Mouse (Mus musculus) forebrain, embryonic 10.5 days (tissue): Measurements from ENCODE around the gene Galnt7. TPM values are rescaled to one million over a fixed set of nuclear protein-coding genes. Genes with fewer than 3 reads are reported as not detected.

ENCODE experiments used
- DNase-seq: peaks from one replicate; pipeline ENCODE4 v3.0.0-alpha.2; 2017; ENCODE audit warnings: low spot score; ENCODE audit errors: extremely low spot score
- H3K27ac ChIP-seq: fragments of 300-500 bp; sonication (generic); 2 replicates; pipeline ENCODE4 v1.5.1; 2016; ENCODE audit warnings: mild to moderate bottlenecking
- H3K27me3 ChIP-seq: fragments of 300-500 bp; sonication (generic); 2 replicates; pipeline ENCODE4 v1.6.1; 2016; ENCODE audit warnings: mild to moderate bottlenecking; ENCODE audit not compliant: poor library complexity, severe bottlenecking
- H3K36me3 ChIP-seq: fragments of 300-500 bp; sonication (generic); replicated peaks from 2 replicates; pipeline ENCODE4 v1.6.1; 2016; ENCODE audit warnings: mild to moderate bottlenecking, moderate library complexity
- H3K4me1 ChIP-seq: fragments of 300-500 bp; sonication (generic); 2 replicates; pipeline ENCODE4 v1.6.1; 2016
- H3K4me3 ChIP-seq: fragments of 300-500 bp; sonication (generic); 2 replicates; pipeline ENCODE4 v1.5.1; 2016; ENCODE audit warnings: mild to moderate bottlenecking, moderate library complexity
- H3K9me3 ChIP-seq: fragments of 300-500 bp; sonication (generic); 2 replicates; pipeline ENCODE4 v1.6.1; 2016; ENCODE audit warnings: mild to moderate bottlenecking, moderate library complexity
- WGBS: fragments of 180-500 bp; shearing (Covaris S2); methylation state at CpG from one replicate; pipeline ENCODE4 v1.1.7; 2016; 5-methylcytosine and 5-hydroxymethylcytosine counted together
- polyA plus RNA-seq: library from polyadenylated mRNA; unstranded; fragments of >200 nt; fragmentation: Nextera tagmentation; extraction: Ambion mirVana; gene quantifications from 2 replicates; pipeline ENCODE4 v1.2.1, GENCODE M21; 2016

Gene Galnt7
- polyA plus RNA-seq, 1 experiment from 2014 or later: 25.9 TPM

DNA sequence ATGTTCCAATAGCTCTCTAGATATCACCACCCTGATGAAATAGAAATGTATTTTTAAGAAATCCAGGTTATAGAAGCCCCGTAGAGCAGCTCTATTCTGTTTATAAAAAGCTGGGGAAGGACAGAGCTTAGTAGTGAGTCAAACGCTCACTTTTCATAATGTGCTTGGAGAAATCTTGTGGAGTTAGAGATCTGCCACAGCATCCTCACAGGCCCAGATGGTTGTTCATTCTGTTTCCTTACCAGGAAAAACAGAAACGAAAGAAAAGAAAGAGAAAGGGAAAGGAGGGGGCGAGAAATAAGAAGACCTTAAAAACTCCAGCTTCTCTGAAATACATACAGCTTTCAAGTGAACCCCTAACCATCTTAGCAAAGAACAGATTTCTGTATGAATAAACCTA, 28.9 kb downstream of the Galnt7 start:
- Histone ChIP-seq H3K27ac (no peak overlapping the region), H3K36me3 (no peaks in the 10 kb centered on the region), H3K4me1 (peaks cover 19% of the 10 kb centered on the region), H3K9me3 (no peaks in the 10 kb centered on the region), H3K27me3 (no peaks in the 10 kb centered on the region), H3K4me3 (no peak overlapping the region)
- no peak for DNase-seq
- WGBS: 93% methylated on average over 4 of the region's 4 CpGs

DNA sequence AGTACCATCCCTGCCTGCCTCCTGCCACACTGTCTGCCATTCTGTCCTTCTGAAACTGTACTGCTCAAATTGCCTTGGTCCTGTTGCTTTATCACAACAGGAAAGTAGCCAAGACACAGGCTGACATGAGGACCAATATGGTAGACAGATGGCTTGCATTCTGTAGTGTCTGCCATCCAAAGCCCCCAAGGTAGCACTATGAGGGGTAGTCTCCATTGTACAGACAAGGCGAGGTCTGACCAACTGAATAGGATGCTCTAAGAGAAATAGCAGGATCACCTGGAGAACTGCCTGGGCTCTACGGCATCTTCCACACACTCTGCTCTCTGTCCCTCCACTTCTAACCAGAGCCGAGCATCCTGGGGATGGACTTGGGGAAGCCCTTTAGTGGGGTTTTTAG, 29.8 kb downstream of the Galnt7 start:
- H3K9me3 ChIP-seq: no peaks in the 10 kb centered on the region
- H3K4me3 ChIP-seq: no peak overlapping the region
- DNase-seq: no peak
- 92% methylated on average over 3 of the region's 3 CpGs for WGBS
- H3K4me1 ChIP-seq: peaks cover 19% of the 10 kb centered on the region
- no peak overlapping the region for H3K27ac ChIP-seq
- H3K27me3 ChIP-seq: no peaks in the 10 kb centered on the region
- no peaks in the 10 kb centered on the region for H3K36me3 ChIP-seq

DNA sequence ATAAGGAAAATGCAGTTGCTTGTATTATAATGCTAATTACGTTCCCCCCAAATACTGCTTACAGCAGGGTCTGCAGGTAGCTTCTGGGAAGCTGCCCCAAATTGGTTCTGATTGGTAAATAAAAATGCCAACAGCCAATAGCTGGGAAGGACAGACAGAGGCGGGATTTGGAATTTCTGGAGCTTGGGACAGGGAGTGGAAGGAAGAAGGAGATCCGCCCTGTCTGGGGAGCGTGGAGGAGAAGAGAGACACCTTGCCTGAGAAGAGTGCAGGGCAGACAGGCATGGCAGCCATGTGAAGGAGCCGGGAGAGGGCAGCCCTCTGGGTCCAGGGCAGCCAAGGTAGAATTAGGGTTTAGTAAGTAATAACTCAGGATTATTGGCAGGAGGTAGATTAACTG, 35.9 kb downstream of the Galnt7 start:
- WGBS: 46% methylated on average over 5 of the region's 5 CpGs
- Histone ChIP-seq H3K4me3 (no peak overlapping the region), H3K27ac (no peak overlapping the region), H3K36me3 (no peaks in the 10 kb centered on the region), H3K9me3 (no peaks in the 10 kb centered on the region), H3K4me1 (peaks cover 7% of the 10 kb centered on the region), H3K27me3 (no peaks in the 10 kb centered on the region)
- no peak for DNase-seq

DNA sequence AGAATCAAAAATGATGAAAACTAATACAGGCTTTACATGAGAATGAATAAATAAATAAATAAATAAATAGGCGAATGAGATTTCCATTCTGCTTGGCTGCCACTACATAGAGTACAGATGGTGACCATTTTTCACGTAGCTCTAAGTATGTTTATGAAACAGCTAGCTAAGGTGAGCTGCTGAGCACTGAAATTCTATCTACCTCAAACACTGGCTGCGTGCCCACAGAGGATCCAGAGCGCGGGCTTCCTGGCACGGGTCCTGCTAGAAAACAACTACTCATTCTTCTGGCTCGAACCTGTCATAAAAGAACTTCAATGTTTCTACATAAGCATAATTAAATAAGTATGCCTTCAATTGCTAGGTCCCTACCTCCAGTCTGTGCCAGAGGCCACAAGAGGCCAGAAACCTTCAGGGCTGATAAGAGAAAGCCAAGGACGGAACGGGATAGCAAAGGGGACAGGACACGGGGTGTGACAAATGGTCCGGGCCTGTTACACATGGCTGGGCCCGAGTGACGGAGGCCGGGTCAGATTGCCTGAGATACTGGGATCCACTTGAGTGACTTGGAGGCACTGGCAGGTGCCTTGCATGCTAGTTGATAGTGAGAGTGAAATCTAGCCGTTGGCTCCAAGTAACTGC, 37.7 kb downstream of the Galnt7 start:
- Histone ChIP-seq H3K36me3 (no peaks in the 10 kb centered on the region), H3K9me3 (no peaks in the 10 kb centered on the region), H3K4me3 (no peak overlapping the region), H3K27me3 (no peaks in the 10 kb centered on the region), H3K4me1 (peaks cover 21% of the 10 kb centered on the region), H3K27ac (no peak overlapping the region)
- DNase-seq: no peak
- WGBS: 90% methylated on average over 15 of the region's 15 CpGs

DNA sequence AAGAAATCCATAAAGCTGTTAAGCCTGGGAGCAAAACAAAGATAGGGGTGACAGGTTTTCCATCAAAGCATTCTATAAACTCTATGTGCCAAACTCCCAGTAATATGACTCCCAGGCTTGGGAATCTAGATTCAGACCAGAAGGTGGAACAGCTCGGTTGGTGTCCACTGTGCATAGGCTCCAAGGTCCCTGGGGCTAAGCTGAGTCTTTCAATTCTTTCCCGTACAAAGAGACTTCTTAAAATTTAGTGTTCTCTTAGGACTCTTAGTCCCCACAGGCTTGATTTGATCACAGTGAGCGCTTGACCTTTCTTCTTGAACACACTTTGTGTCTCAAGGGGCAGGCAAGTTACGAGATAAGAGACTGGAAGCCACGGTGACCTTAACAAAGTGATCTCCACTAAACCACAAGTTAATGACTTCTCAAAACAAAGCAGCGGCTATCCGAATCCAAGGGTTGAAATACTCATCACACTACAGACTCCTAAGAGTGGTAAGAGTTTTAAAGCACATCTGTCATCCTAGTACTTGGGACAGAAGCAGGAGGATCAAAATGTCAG, 41.3 kb downstream of the Galnt7 start:
- DNase-seq: no peak
- Histone ChIP-seq H3K4me1 (peaks cover 14% of the 10 kb centered on the region), H3K36me3 (no peaks in the 10 kb centered on the region), H3K27ac (no peak overlapping the region), H3K27me3 (no peaks in the 10 kb centered on the region), H3K9me3 (no peaks in the 10 kb centered on the region), H3K4me3 (no peak overlapping the region)
- WGBS: 39% methylated on average over 7 of the region's 7 CpGs

DNA sequence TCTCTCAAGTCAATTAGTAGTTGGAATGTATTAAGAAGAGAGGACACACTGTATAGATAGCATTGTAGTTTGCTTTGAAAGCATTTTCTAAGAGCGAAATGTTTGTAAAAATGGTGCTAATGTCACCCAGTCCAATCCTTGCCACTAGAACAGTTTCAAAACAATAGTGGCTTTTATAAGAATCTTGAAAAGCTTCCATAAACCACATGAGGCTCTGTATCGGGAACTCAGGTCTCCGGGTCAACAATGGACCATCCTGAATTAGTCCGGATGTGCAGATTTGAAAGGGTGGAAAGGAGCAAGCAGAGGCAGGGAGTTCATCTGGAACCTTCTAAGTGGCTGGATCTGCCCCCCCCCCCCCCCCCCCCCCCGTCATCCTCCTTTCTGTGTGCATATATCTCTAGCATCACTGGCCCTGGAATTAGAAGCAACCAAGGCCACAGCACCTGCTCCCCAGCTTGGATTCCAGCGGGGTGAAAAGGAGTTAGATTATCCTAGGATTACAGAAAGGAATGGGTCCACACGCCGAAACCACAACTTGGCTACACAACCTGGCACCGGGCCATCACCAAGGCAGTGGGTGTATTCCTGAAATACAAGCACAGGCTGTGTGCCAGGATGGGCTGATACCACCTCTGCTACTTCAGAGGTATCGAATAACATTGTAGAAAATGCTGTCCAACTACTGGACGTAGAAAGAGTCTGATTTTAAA, 42.0 kb downstream of the Galnt7 start:
- 81% methylated on average over 10 of the region's 11 CpGs for WGBS
- no peak overlapping the region for H3K4me3 ChIP-seq
- no peaks in the 10 kb centered on the region for H3K27me3 ChIP-seq
- no peaks in the 10 kb centered on the region for H3K9me3 ChIP-seq
- peaks cover 14% of the 10 kb centered on the region for H3K4me1 ChIP-seq
- H3K27ac ChIP-seq: no peak overlapping the region
- no peak for DNase-seq
- H3K36me3 ChIP-seq: no peaks in the 10 kb centered on the region

DNA sequence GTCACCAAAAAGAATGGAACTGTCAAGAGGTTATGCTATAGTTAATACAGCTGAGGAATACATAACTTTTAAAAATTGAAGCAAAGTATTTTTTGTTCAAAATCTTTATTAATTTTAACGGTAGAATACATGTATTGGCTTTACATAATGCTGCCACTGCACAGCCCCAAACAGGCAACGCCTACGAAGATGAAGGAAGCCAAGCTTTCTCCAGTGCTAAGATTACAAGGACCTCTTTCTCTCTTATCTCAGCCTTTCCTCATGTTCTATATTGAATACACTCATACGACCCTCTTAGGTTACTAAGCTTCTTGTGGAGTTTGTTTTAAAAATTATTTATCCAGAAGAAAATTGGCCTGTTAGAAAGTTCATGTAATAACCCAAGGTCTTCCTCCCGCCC, 50.3 kb downstream of the Galnt7 start:
- Histone ChIP-seq H3K27ac (no peak overlapping the region), H3K27me3 (no peaks in the 10 kb centered on the region), H3K36me3 (no peaks in the 10 kb centered on the region), H3K9me3 (no peaks in the 10 kb centered on the region), H3K4me3 (no peak overlapping the region), H3K4me1 (peaks cover 14% of the 10 kb centered on the region)
- WGBS: 88% methylated on average over 5 of the region's 5 CpGs
- DNase-seq: no peak

DNA sequence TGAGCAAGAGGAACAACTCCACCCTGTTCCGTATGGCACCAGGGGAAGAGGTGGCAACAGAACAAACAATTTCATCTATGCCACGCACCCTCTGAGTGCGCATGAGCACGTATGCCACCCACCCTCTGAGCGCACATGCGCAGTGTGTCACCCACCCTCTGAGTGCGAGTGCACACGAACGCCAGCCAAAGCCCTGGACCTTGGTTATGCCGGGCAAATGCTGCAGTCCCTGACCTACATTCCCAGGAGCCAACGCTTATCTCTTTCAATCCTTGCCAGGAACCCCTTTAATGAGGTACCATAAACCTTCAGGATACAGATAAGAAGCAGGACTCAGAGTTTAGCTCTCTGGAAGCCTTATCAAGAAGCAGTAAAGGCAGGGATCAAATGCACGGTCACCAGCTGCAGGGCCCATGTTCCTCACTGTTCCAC, 50.8 kb downstream of the Galnt7 start:
- H3K9me3 ChIP-seq: no peaks in the 10 kb centered on the region
- H3K27ac ChIP-seq: no peak overlapping the region
- no peak for DNase-seq
- no peaks in the 10 kb centered on the region for H3K36me3 ChIP-seq
- 96% methylated on average over 12 of the region's 12 CpGs for WGBS
- H3K27me3 ChIP-seq: no peaks in the 10 kb centered on the region
- no peak overlapping the region for H3K4me3 ChIP-seq
- peaks cover 14% of the 10 kb centered on the region for H3K4me1 ChIP-seq

DNA sequence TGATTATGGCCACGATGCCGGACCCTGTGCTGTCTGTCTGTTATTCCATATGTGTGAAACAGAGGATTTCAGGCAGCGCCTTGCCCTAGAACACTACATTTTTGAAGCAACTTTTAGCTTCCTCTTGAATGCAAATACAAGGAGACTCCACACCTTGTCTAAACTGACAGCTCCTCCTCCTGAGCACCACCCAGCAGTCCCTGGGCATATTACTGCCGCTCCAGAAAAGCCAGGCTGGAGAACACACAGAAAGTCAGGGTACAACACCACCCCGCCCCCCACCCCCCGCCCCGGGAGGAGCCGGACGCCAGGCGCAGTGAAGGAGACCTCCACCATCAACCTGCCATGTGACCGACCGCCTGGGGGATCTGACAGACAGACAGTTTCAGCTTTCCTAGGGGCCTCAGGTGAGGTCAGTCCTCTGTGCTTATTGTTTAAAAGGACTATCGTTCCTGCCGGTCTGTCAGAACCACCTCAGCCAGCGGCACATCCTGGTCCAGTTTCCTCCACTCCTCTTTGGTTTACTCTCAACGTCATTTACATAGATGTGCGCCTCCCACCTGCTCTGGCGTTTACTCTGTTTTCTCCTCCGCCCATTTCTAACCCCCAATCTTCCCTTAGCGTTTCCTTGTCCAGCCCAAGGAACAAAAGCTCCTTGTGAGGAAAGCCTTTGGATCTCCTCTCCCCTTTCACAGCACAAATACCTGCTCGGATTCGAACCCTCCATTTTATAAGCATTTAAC, 52.8 kb downstream of the Galnt7 start:
- no peaks in the 10 kb centered on the region for H3K36me3 ChIP-seq
- DNase-seq: no peak
- H3K27me3 ChIP-seq: no peaks in the 10 kb centered on the region
- H3K4me1 ChIP-seq: peaks cover 21% of the 10 kb centered on the region
- WGBS: 17% methylated on average over 22 of the region's 22 CpGs
- no peak overlapping the region for H3K27ac ChIP-seq
- peak overlapping the region; percentile 15; the same call in 1 of the 2 replicates for H3K4me3 ChIP-seq
- H3K9me3 ChIP-seq: no peaks in the 10 kb centered on the region

DNA sequence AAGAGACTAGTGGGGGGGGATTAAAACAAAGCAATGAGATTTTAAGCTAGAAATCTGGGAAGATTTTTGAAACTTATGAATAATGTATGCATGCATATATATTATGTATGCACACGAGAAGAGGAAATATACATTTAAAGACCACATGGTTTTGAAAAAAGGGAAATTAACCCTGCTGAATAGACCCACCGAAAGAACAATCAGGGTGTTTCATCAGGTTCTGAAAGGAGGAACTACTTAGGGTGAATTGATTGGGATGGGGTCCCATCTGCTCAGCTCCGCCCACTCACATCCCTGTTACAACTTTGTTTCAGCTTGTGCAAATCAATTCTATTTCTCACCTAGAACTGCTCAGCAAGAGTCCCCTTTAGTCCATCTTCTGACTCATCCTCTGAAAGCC, 57.0 kb downstream of the Galnt7 start:
- DNase-seq: no peak
- H3K9me3 ChIP-seq: no peaks in the 10 kb centered on the region
- no peaks in the 10 kb centered on the region for H3K27me3 ChIP-seq
- H3K4me1 ChIP-seq: peaks cover 21% of the 10 kb centered on the region
- no peak overlapping the region for H3K4me3 ChIP-seq
- WGBS: 73% methylated on average over 3 of the region's 3 CpGs
- H3K27ac ChIP-seq: no peak overlapping the region
- no peaks in the 10 kb centered on the region for H3K36me3 ChIP-seq

DNA sequence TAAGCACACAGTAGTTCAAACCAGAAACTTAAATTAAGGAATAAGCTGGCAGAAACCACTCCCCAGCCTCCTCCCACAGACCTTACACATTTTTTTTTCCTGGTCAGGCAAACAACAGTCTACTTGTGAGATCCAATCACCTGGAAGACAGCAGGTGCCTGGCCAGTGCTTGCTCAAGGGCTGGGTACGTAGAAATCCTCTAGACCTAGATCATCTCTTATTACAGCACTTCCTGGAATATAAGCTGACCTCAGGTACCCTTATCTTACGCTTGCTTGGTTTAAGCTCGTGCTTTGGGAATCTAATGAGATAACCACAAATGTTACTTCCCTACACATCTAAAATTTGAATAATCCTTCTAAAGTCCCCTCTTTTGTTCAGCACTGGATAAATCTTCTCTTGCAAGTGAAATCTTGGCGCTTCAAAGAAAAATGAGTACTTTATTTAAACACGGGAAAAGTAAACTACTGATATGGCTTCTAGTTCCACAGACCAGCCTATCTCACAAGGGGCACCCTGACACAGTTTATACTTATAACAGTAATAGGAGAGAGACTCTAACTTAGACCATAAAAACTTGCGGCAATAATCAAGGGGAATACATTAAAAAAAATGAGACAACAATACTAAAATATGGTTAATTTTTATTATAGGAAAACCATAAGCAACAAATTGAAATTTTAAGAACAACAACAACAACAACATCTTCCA, 58.5 kb downstream of the Galnt7 start:
- H3K27me3 ChIP-seq: no peaks in the 10 kb centered on the region
- H3K4me1 ChIP-seq: peaks cover 8% of the 10 kb centered on the region; the same call in 1 of the 2 replicates
- no peak overlapping the region for H3K27ac ChIP-seq
- H3K36me3 ChIP-seq: no peaks in the 10 kb centered on the region
- H3K9me3 ChIP-seq: no peaks in the 10 kb centered on the region
- 73% methylated on average over 6 of the region's 6 CpGs for WGBS
- no peak overlapping the region for H3K4me3 ChIP-seq
- no peak for DNase-seq

DNA sequence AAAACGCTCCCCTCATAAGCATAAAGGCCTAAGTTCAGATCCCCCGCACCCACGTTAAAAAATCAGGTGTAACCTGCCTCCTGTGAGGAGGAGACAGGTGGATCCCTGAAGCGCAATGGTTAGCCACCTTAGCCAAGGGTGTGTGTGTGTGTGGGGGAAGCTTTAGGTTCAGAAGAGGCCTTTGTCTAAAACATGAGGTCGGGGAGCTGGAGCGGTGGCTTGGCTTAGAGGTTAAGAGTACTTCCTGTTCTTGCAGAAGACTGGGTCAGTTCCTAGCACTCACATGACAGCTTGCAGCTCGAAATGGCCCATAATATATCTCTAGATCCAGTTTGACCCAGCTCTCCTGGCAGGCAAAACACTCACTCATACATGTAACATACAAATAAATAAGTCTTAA, 60.2 kb downstream of the Galnt7 start:
- Histone ChIP-seq H3K4me3 (no peak overlapping the region), H3K9me3 (no peaks in the 10 kb centered on the region), H3K4me1 (peaks cover 8% of the 10 kb centered on the region; the same call in 1 of the 2 replicates), H3K36me3 (no peaks in the 10 kb centered on the region), H3K27me3 (no peaks in the 10 kb centered on the region), H3K27ac (no peak overlapping the region)
- WGBS: 88% methylated on average over 7 of the region's 7 CpGs
- DNase-seq: no peak
